Mouse (Mus musculus): ENCODE data around the gene Cc2d1a. TPM values are rescaled to one million over a fixed set of nuclear protein-coding genes. Genes with fewer than 3 reads are reported as not detected.

The Cc2d1a gene
- polyA plus RNA-seq, 1 experiment from 2014 or later: 27.5 TPM

MicroRNAs within 50 kb of the gene (microRNA counts, 519-probe panel; counts per million panel counts)
- microRNA mmu-miR-181c (2,942 counts per million, percentile 70 among the panel's probes with 10 or more counts), microRNA mmu-miR-709 (2,516 counts per million, percentile 69 among the panel's probes with 10 or more counts)

Small RNA genes within 50 kb of the gene (microRNA-seq; reads per million reads assigned to microRNA genes)
- gene Gm25110: not detected
- gene Mir181c: 7,528 reads per million, percentile 93 among the genes with 10 or more reads in this experiment
- 7,485 reads per million, percentile 92 among the genes with 10 or more reads in this experiment for gene Mir181d
- not detected for gene Mir709

Other genes with a start within 250 kb of the Cc2d1a start
- gene Adgrl1, start 247.8 kb downstream of the Cc2d1a start, polyA plus RNA-seq (2016; fragmentation: Nextera tagmentation; extraction: Ambion mirVana): 36.7 TPM in 2 replicates
- 0.47 and 0.79 TPM in 2 replicates for gene Gm10644, start 192.7 kb downstream of the Cc2d1a start, polyA plus RNA-seq (2016; fragmentation: Nextera tagmentation; extraction: Ambion mirVana)
- gene Asf1b, start 192.4 kb downstream of the Cc2d1a start, polyA plus RNA-seq (2016; fragmentation: Nextera tagmentation; extraction: Ambion mirVana): 54.4 and 55.0 TPM in 2 replicates
- gene Prkaca, start 174.9 kb downstream of the Cc2d1a start, polyA plus RNA-seq (2016; fragmentation: Nextera tagmentation; extraction: Ambion mirVana): 191 and 206 TPM in 2 replicates
- gene Samd1, start 150.3 kb downstream of the Cc2d1a start, polyA plus RNA-seq (2016; fragmentation: Nextera tagmentation; extraction: Ambion mirVana): 11.6 and 14.1 TPM in 2 replicates
- 1.9 and 2.0 TPM in 2 replicates for gene 1700067K01Rik, start 146.4 kb downstream of the Cc2d1a start, polyA plus RNA-seq (2016; fragmentation: Nextera tagmentation; extraction: Ambion mirVana)
- gene 2210011C24Rik, start 135.8 kb downstream of the Cc2d1a start, polyA plus RNA-seq (2016; fragmentation: Nextera tagmentation; extraction: Ambion mirVana): 0.28 TPM in 1 of 2 replicates, not detected in the other
- 9.0 and 9.4 TPM in 2 replicates for gene Palm3, start 126.5 kb downstream of the Cc2d1a start, polyA plus RNA-seq (2016; fragmentation: Nextera tagmentation; extraction: Ambion mirVana)
- gene Il27ra, start 105.3 kb downstream of the Cc2d1a start, polyA plus RNA-seq (2016; fragmentation: Nextera tagmentation; extraction: Ambion mirVana): 0.81 and 0.99 TPM in 2 replicates
- gene Rln3, start 102.9 kb downstream of the Cc2d1a start, polyA plus RNA-seq (2016; fragmentation: Nextera tagmentation; extraction: Ambion mirVana): not detected in 2 replicates
- gene Gm10643, start 82.8 kb downstream of the Cc2d1a start, polyA plus RNA-seq (2016; fragmentation: Nextera tagmentation; extraction: Ambion mirVana): 1.9 and 2.0 TPM in 2 replicates
- gene Rfx1, start 81.1 kb downstream of the Cc2d1a start, polyA plus RNA-seq (2016; fragmentation: Nextera tagmentation; extraction: Ambion mirVana): 10.3 and 10.4 TPM in 2 replicates
- 13.0 and 16.1 TPM in 2 replicates for gene Dcaf15, start 43.2 kb downstream of the Cc2d1a start, polyA plus RNA-seq (2016; fragmentation: Nextera tagmentation; extraction: Ambion mirVana)
- 0.31 and 0.43 TPM in 2 replicates for gene Podnl1, start 21.9 kb downstream of the Cc2d1a start, polyA plus RNA-seq (2016; fragmentation: Nextera tagmentation; extraction: Ambion mirVana)
- 2.0 and 2.4 TPM in 2 replicates for gene 4930432K21Rik, start 89 bp upstream of the Cc2d1a start, polyA plus RNA-seq (2016; fragmentation: Nextera tagmentation; extraction: Ambion mirVana)
- 5.4 and 7.2 TPM in 2 replicates for gene Nanos3, start 37.3 kb upstream of the Cc2d1a start, polyA plus RNA-seq (2016; fragmentation: Nextera tagmentation; extraction: Ambion mirVana)
- gene Zswim4, start 89.1 kb upstream of the Cc2d1a start, polyA plus RNA-seq (2016; fragmentation: Nextera tagmentation; extraction: Ambion mirVana): 32.4 and 32.9 TPM in 2 replicates
- gene D8Ertd738e, start 101.8 kb upstream of the Cc2d1a start, polyA plus RNA-seq (2016; fragmentation: Nextera tagmentation; extraction: Ambion mirVana): 322 and 341 TPM in 2 replicates
- 70.2 and 71.2 TPM in 2 replicates for gene Mri1, start 109.4 kb upstream of the Cc2d1a start, polyA plus RNA-seq (2016; fragmentation: Nextera tagmentation; extraction: Ambion mirVana)
- 18.1 and 24.5 TPM in 2 replicates for gene Ccdc130, start 122.4 kb upstream of the Cc2d1a start, polyA plus RNA-seq (2016; fragmentation: Nextera tagmentation; extraction: Ambion mirVana)
- gene Cacna1a, start 240.5 kb upstream of the Cc2d1a start, polyA plus RNA-seq (2016; fragmentation: Nextera tagmentation; extraction: Ambion mirVana): 9.4 and 11.0 TPM in 2 replicates